Mouse (Mus musculus): Measurements from ENCODE around the gene Cd2bp2.

DNA sequence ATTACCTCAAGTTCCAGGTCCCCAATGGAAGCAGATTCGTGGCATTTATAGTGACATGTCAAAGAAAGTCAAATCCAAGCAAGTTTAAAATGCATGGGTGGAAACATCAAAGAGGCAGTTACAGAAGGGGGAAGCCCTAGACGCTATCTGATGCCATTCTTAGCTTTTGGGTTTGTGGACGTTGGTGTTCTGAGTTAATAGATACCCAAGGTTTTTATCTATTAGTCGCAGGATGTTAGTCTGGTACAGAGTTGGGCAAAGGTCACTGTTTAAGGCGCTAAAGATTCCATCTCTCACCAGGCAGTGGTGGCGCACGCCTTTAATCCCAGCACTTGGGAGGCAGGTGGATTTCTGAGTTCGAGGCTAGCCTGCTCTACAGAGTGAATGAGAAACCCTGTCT is 12.5 kb downstream of the Cd2bp2 start:
- TF ChIP-seq POLR2A (IDR thresholded peaks at IDR 0.05; ENCODE audit: low read depth, low read length): no peak
- TF ChIP-seq CTCF (conservative IDR thresholded peaks at IDR 0.05; ENCODE audit: insufficient read depth, insufficient read length, low read depth, low read length): no peak

Measured in kidney, adult 2 months (tissue).